Mouse (Mus musculus) lung, embryonic 16.5 days (tissue): Measurements from ENCODE around the gene Dnaaf3. TPM values are rescaled to one million over a fixed set of nuclear protein-coding genes. Genes with fewer than 3 reads are reported as not detected.

Source experiments
- ATAC-seq: fragments of 200-750 bp; cut with Nextera tagmentation; 2 replicates; pipeline ENCODE4 v1.8.0; 2017; ENCODE audit warnings: low read depth, mild to moderate bottlenecking, moderate library complexity
- H3K27ac ChIP-seq: fragments of 300-500 bp; sonication (generic); 2 replicates; pipeline ENCODE4 v1.5.1; 2014; ENCODE audit warnings: mild to moderate bottlenecking, control low read depth, low read length
- H3K27me3 ChIP-seq: fragments of 300-500 bp; sonication (generic); 2 replicates; pipeline ENCODE4 v1.6.1; 2014; ENCODE audit warnings: low read depth, low read length, mixed read lengths; ENCODE audit not compliant: control insufficient read depth, insufficient read depth
- H3K36me3 ChIP-seq: fragments of 300-500 bp; sonication (generic); 2 replicates; pipeline ENCODE4 v1.6.1; 2014; ENCODE audit warnings: low read length; ENCODE audit not compliant: control insufficient read depth, insufficient read depth
- H3K4me1 ChIP-seq: fragments of 300-500 bp; sonication (generic); replicated peaks from 2 replicates; pipeline ENCODE4 v1.6.1; 2014; ENCODE audit warnings: low read length, mixed read lengths; ENCODE audit not compliant: control insufficient read depth, insufficient read depth
- H3K4me2 ChIP-seq: fragments of 300-500 bp; sonication (generic); 2 replicates; pipeline ENCODE4 v1.6.1; 2014; ENCODE audit warnings: low read depth, low read length, control low read depth
- H3K4me3 ChIP-seq: fragments of 300-500 bp; sonication (generic); 2 replicates; pipeline ENCODE4 v1.5.1; 2014; ENCODE audit warnings: mild to moderate bottlenecking, low read length, control low read depth
- H3K9ac ChIP-seq: fragments of 300-500 bp; sonication (generic); 2 replicates; pipeline ENCODE4 v1.6.1; 2014; ENCODE audit warnings: low read length, control low read depth
- H3K9me3 ChIP-seq: fragments of 300-500 bp; sonication (generic); 2 replicates; pipeline ENCODE4 v1.6.1; 2016; ENCODE audit warnings: low read length; ENCODE audit not compliant: control insufficient read depth
- WGBS: fragments of 180-500 bp; shearing (Covaris S2); extraction: QIAGEN DNeasy Blood & Tissue Kit; methylation state at CpG from one replicate; pipeline ENCODE4 v1.1.7; 2014; 5-methylcytosine and 5-hydroxymethylcytosine counted together
- polyA plus RNA-seq: library from polyadenylated mRNA; unstranded; fragments of >200 nt; fragmentation: Nextera tagmentation; extraction: Ambion mirVana; gene quantifications from 2 replicates; pipeline ENCODE4 v1.2.1, GENCODE M21; 2015

The Dnaaf3 gene
- polyA plus RNA-seq, 1 experiment from 2014 or later = 4.7 TPM

- WGBS = 79% methylated on average over 5 of the region's 5 CpGs
- no peak for ATAC-seq
- no peak overlapping the region for H3K27ac ChIP-seq
Observed at GRCm38 (mm10) chr7:4503858-4504257, 28.4 kb downstream of the Dnaaf3 start.

GRCm38 (mm10) chr7:4503100-4503499 lies 29.2 kb downstream of the Dnaaf3 start:
- Histone ChIP-seq H3K36me3 (no peaks in the 10 kb centered on the region), H3K27me3 (no peaks in the 10 kb centered on the region), H3K27ac (no peak overlapping the region), H3K4me3 (no peak overlapping the region), H3K4me1 (peaks cover 24% of the 10 kb centered on the region), H3K9ac (no peak overlapping the region), H3K9me3 (no peaks in the 10 kb centered on the region), H3K4me2 (no peak overlapping the region)
- WGBS = 76% methylated on average over 4 of the region's 4 CpGs
- no peak for ATAC-seq

More at GRCm38 (mm10) chr7:4503858-4504257, 28.4 kb downstream of the Dnaaf3 start:
- H3K4me2 ChIP-seq = no peak overlapping the region
- H3K36me3 ChIP-seq = no peaks in the 10 kb centered on the region
- H3K9ac ChIP-seq = no peak overlapping the region
- no peaks in the 10 kb centered on the region for H3K27me3 ChIP-seq
- peaks cover 17% of the 10 kb centered on the region for H3K4me1 ChIP-seq
- H3K4me3 ChIP-seq = no peak overlapping the region
- H3K9me3 ChIP-seq = no peaks in the 10 kb centered on the region

GRCm38 (mm10) chr7:4502421-4503090 lies 29.7 kb downstream of the Dnaaf3 start:
- no peaks in the 10 kb centered on the region for H3K36me3 ChIP-seq
- H3K4me2 ChIP-seq = peak overlapping the region; percentile 55
- no peaks in the 10 kb centered on the region for H3K9me3 ChIP-seq
- H3K9ac ChIP-seq = peak overlapping the region; percentile 91
- no peak overlapping the region; the same call in 1 of the 2 replicates for H3K27ac ChIP-seq
- ATAC-seq = no peak
- WGBS = 10% methylated on average over 14 of the region's 14 CpGs
- no peaks in the 10 kb centered on the region for H3K27me3 ChIP-seq
- H3K4me1 ChIP-seq = peaks cover 26% of the 10 kb centered on the region
- peak overlapping the region; percentile 73 for H3K4me3 ChIP-seq

- peak within 1 kb of the TSS; percentile 91 for H3K9ac ChIP-seq
- H3K36me3 ChIP-seq = peaks cover 1% of the 10 kb centered on the region; the same call in 1 of the 2 replicates
- H3K4me2 ChIP-seq = peak within 1 kb of the TSS; percentile 56
- under 1% methylated on average over 62 of the region's 62 CpGs for whole genome bisulfite sequencing
- H3K4me3 ChIP-seq = peak within 1 kb of the TSS; percentile 73
- no peaks in the 10 kb centered on the region for H3K27me3 ChIP-seq
- H3K4me1 ChIP-seq = peaks cover 26% of the 10 kb centered on the region
- peak; percentile 95 for ATAC-seq
- no peaks in the 10 kb centered on the region for H3K9me3 ChIP-seq
- H3K27ac ChIP-seq = peak within 1 kb of the TSS; percentile 96
Observed at GRCm38 (mm10) chr7:4501558-4502397, 30.5 kb downstream of the Dnaaf3 start, which contains the start of gene Ppp1r12c. Gene Ppp1r12c (minus strand): TSS chr7:4501680.

GRCm38 (mm10) chr7:4500892-4501471 lies 31.3 kb downstream of the Dnaaf3 start:
- H3K4me2 ChIP-seq = peak overlapping the region; percentile 56
- peak overlapping the region; percentile 73 for H3K4me3 ChIP-seq
- H3K4me1 ChIP-seq = peaks cover 26% of the 10 kb centered on the region
- WGBS = under 1% methylated on average over 40 of the region's 52 CpGs
- H3K27me3 ChIP-seq = no peaks in the 10 kb centered on the region
- peak overlapping the region; percentile 91 for H3K9ac ChIP-seq
- ATAC-seq = peak; percentile 21
- H3K9me3 ChIP-seq = no peaks in the 10 kb centered on the region
- peaks cover 5% of the 10 kb centered on the region; the same call in 1 of the 2 replicates for H3K36me3 ChIP-seq
- H3K27ac ChIP-seq = peak overlapping the region; percentile 96

GRCm38 (mm10) chr7:4499034-4499433 lies 33.2 kb downstream of the Dnaaf3 start:
- H3K27me3 ChIP-seq = no peaks in the 10 kb centered on the region
- no peak for ATAC-seq
- no peak overlapping the region for H3K27ac ChIP-seq
- H3K9ac ChIP-seq = peak overlapping the region; percentile 33
- H3K4me2 ChIP-seq = no peak overlapping the region
- 88% methylated on average over 4 of the region's 4 CpGs for WGBS
- no peak overlapping the region for H3K4me3 ChIP-seq
- peaks cover 7% of the 10 kb centered on the region; the same call in 1 of the 2 replicates for H3K36me3 ChIP-seq
- H3K9me3 ChIP-seq = no peaks in the 10 kb centered on the region
- peaks cover 26% of the 10 kb centered on the region for H3K4me1 ChIP-seq

GRCm38 (mm10) chr7:4498251-4498650 lies 34.0 kb downstream of the Dnaaf3 start:
- peak overlapping the region; percentile 36 for H3K27ac ChIP-seq
- WGBS = 19% methylated on average over 9 of the region's 9 CpGs
- H3K36me3 ChIP-seq = peaks cover 7% of the 10 kb centered on the region; the same call in 1 of the 2 replicates
- peak overlapping the region; percentile 5; the same call in 1 of the 2 replicates for H3K4me2 ChIP-seq
- H3K4me3 ChIP-seq = no peak overlapping the region
- no peaks in the 10 kb centered on the region for H3K9me3 ChIP-seq
- no peaks in the 10 kb centered on the region for H3K27me3 ChIP-seq
- peak; percentile 16 for ATAC-seq
- H3K9ac ChIP-seq = peak overlapping the region; percentile 30; the same call in 1 of the 2 replicates
- H3K4me1 ChIP-seq = peaks cover 26% of the 10 kb centered on the region

- H3K4me1 ChIP-seq = peaks cover 27% of the 10 kb centered on the region
- H3K4me2 ChIP-seq = no peak overlapping the region
- ATAC-seq = no peak
- peaks cover 7% of the 10 kb centered on the region; the same call in 1 of the 2 replicates for H3K36me3 ChIP-seq
- no peak overlapping the region for H3K4me3 ChIP-seq
- H3K9ac ChIP-seq = no peak overlapping the region
- H3K27me3 ChIP-seq = no peaks in the 10 kb centered on the region
- 89% methylated on average over 9 of the region's 9 CpGs for WGBS
- H3K27ac ChIP-seq = no peak overlapping the region
- H3K9me3 ChIP-seq = no peaks in the 10 kb centered on the region
Observed at GRCm38 (mm10) chr7:4497271-4497903, 34.9 kb downstream of the Dnaaf3 start.
